Mouse (Mus musculus): ENCODE results near the gene Lrrc10.
A peak's percentile ranks its signal among the peaks of the same experiment; 100 is the strongest.
"Not testable (repeated sequence)": the region's sequence is repeated elsewhere in the genome, so short reads cannot be mapped to it uniquely, and the experiment has no call there.

Gene Lrrc10

GRCm38 (mm10) chr10:117045175-117046056 is at the start of gene Lrrc10:
Gene Lrrc10, plus strand, starts transcription at chr10:117045341.
- DNase-seq (ENCODE audit: low spot score), result peak; percentile 34

GRCm38 (mm10) chr10:116995584-116996235 is 49.4 kb upstream of the Lrrc10 start:
- no peak for DNase-seq (ENCODE audit: low spot score)

- DNase-seq (ENCODE audit: low spot score), result no peak
Observed at GRCm38 (mm10) chr10:116996236-116996600, 48.9 kb upstream of the Lrrc10 start.

GRCm38 (mm10) chr10:116998716-116999455 is 46.3 kb upstream of the Lrrc10 start:
- no peak for DNase-seq (ENCODE audit: low spot score)

GRCm38 (mm10) chr10:117000975-117001374 is 44.2 kb upstream of the Lrrc10 start:
- DNase-seq (ENCODE audit: low spot score), result no peak

- DNase-seq (ENCODE audit: low spot score), result no peak
Observed at GRCm38 (mm10) chr10:117004695-117005094, 40.4 kb upstream of the Lrrc10 start.

- DNase-seq (ENCODE audit: low spot score), result no peak
Observed at GRCm38 (mm10) chr10:117005707-117006464, 39.3 kb upstream of the Lrrc10 start.

- DNase-seq (ENCODE audit: low spot score), result no peak
Observed at GRCm38 (mm10) chr10:117009691-117010090, 35.5 kb upstream of the Lrrc10 start.

GRCm38 (mm10) chr10:117011047-117011446 is 34.1 kb upstream of the Lrrc10 start:
- DNase-seq (ENCODE audit: low spot score), result no peak

GRCm38 (mm10) chr10:117013689-117014390 is 31.3 kb upstream of the Lrrc10 start:
- DNase-seq (ENCODE audit: low spot score), result peak; percentile 71

- no peak for DNase-seq (ENCODE audit: low spot score)
Observed at GRCm38 (mm10) chr10:117014565-117014964, 30.6 kb upstream of the Lrrc10 start.

GRCm38 (mm10) chr10:117018281-117018840 is 26.8 kb upstream of the Lrrc10 start:
- peak; percentile 30 for DNase-seq (ENCODE audit: low spot score)

- DNase-seq (ENCODE audit: low spot score), result peak; percentile 89
Observed at GRCm38 (mm10) chr10:117021020-117021754, 24.0 kb upstream of the Lrrc10 start.

- DNase-seq (ENCODE audit: low spot score), result no peak
Observed at GRCm38 (mm10) chr10:117023693-117024092, 21.4 kb upstream of the Lrrc10 start.

- not testable (repeated sequence) for DNase-seq (ENCODE audit: low spot score)
Observed at GRCm38 (mm10) chr10:117025776-117026175, 19.4 kb upstream of the Lrrc10 start.

- no peak for DNase-seq (ENCODE audit: low spot score)
Observed at GRCm38 (mm10) chr10:117026176-117026575, 19.0 kb upstream of the Lrrc10 start.

- DNase-seq (ENCODE audit: low spot score), result no peak
Observed at GRCm38 (mm10) chr10:117031160-117031559, 14.0 kb upstream of the Lrrc10 start.

- peak; percentile 89 for DNase-seq (ENCODE audit: low spot score)
Observed at GRCm38 (mm10) chr10:117033785-117034184, 11.4 kb upstream of the Lrrc10 start.

GRCm38 (mm10) chr10:117040355-117040754 is 4.8 kb upstream of the Lrrc10 start:
- peak; percentile 60 for DNase-seq (ENCODE audit: low spot score)

- no peak for DNase-seq (ENCODE audit: low spot score)
Observed at GRCm38 (mm10) chr10:117042295-117042694, 2.8 kb upstream of the Lrrc10 start.
